Mouse (Mus musculus): ENCODE data around the gene Enthd1. TPM values are rescaled to one million over a fixed set of nuclear protein-coding genes. Genes with fewer than 3 reads are reported as not detected.

Enthd1 gene
- polyA plus RNA-seq, 1 experiment from 2014 or later: not detected

DNA sequence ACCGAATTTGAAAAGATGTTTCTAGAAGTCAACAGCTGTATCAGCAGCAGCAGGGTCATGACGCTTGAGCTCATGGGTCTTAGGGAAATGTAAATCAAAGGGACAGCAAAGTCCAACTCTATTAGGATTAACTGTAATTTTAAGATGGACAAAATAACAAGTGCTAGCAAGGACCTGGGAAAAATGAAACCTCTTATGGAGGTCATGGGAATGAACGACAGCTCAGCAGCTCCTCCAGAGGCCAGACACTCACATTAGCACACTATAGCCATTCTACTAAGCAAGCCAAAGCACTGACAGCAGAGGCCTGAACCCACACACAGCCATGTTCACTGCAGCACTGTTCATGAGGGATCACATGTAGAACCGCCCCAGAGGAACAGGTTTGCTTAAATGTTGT lies 7.2 kb downstream of the Enthd1 start:
- no peaks in the 10 kb centered on the region for H3K4me1 ChIP-seq (ENCODE audit: control insufficient read depth, insufficient read depth, low read depth, low read length)
- no peak overlapping the region for H3K9ac ChIP-seq (ENCODE audit: low read depth, low read length)
- no peaks in the 10 kb centered on the region for H3K9me3 ChIP-seq (ENCODE audit: control insufficient read depth, low read length)
- H3K36me3 ChIP-seq (ENCODE audit: control insufficient read depth, insufficient read depth, low read length): no peaks in the 10 kb centered on the region
- no peaks in the 10 kb centered on the region for H3K27me3 ChIP-seq (replicated peaks; ENCODE audit: control insufficient read depth, insufficient read depth, low read length)
- 74% methylated on average over 4 of the region's 4 CpGs for WGBS
- H3K4me2 ChIP-seq (ENCODE audit: low read length): no peak overlapping the region
- no peak overlapping the region for H3K27ac ChIP-seq (ENCODE audit: low read depth, low read length)
- ATAC-seq: no peak
- no peak overlapping the region for H3K4me3 ChIP-seq (ENCODE audit: low read length)

DNA sequence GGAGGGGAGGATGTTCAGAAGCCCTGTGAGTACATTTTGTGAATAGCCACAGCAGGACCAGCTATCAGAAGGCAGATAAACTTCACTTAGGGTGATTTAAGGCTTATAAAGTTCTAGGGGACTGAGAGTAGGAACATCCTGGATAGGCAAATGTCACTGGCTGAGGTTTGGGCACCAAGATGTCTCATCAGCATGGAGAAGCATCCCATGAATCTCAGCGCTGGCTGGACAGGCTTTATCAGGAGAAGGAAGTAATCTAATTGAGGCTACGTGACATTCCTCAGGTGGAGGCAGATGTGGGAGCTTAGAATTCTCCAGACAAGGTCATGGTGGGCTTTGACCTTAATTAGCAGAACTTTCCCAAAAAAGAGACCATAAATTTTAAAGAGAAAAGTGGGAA lies 8.9 kb downstream of the Enthd1 start:
- Histone ChIP-seq H3K4me3 (ENCODE audit: low read length) (no peak overlapping the region), H3K9ac (ENCODE audit: low read depth, low read length) (no peak overlapping the region), H3K4me2 (ENCODE audit: low read length) (no peak overlapping the region), H3K36me3 (ENCODE audit: control insufficient read depth, insufficient read depth, low read length) (no peaks in the 10 kb centered on the region), H3K27me3 (replicated peaks; ENCODE audit: control insufficient read depth, insufficient read depth, low read length) (no peaks in the 10 kb centered on the region), H3K4me1 (ENCODE audit: control insufficient read depth, insufficient read depth, low read depth, low read length) (no peaks in the 10 kb centered on the region), H3K9me3 (ENCODE audit: control insufficient read depth, low read length) (no peaks in the 10 kb centered on the region), H3K27ac (ENCODE audit: low read depth, low read length) (no peak overlapping the region)
- no peak for ATAC-seq
- 86% methylated on average over 2 of the region's 2 CpGs for WGBS

DNA sequence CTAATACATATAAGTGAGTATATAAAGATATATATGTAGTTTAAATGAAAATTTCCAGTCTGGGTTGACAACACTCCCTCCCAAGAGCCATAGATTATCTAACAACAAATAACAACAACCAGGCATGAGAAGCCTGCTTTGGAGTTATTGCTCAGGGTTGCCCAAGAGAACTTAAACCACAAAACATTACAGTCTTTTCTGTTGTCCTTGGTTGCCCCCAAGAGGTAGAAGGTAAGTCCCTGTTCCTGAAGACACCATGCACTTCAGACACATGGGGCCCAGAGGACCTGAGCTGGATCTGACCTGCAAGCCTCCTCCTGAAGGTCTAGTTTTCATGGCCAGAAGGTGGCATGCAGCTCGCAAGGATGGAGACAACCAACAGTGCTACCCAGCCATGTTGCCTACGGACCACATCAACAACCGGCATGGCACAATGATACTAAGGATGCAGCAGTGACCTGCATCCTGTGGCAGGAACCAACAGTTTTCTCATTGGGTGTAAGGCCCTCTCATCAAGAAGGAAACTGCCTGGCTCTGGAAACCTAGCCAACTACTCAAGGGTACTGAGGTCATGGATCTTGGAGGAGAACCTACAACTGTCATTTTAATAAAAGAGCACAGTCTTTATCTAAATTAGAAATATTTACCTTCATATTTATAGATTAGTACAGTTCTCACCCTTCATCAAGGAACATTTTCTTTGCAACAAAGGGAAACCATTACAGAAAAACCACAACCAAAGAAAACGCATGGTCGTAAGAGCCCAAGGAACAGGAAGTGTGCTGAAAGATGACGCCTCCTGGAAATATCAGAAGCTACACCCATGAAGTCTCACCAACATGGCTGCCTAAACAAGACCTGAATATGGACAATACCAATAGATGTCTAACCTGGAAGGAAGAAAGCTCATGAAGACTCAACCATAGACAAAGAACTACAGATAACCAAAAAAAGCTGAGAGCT lies 9.8 kb downstream of the Enthd1 start:
- 96% methylated on average over 6 of the region's 6 CpGs for WGBS
- ATAC-seq: no peak
- Histone ChIP-seq H3K4me3 (ENCODE audit: low read length) (no peak overlapping the region), H3K36me3 (ENCODE audit: control insufficient read depth, insufficient read depth, low read length) (no peaks in the 10 kb centered on the region), H3K27ac (ENCODE audit: low read depth, low read length) (no peak overlapping the region), H3K9me3 (ENCODE audit: control insufficient read depth, low read length) (no peaks in the 10 kb centered on the region), H3K4me1 (ENCODE audit: control insufficient read depth, insufficient read depth, low read depth, low read length) (no peaks in the 10 kb centered on the region), H3K27me3 (replicated peaks; ENCODE audit: control insufficient read depth, insufficient read depth, low read length) (no peaks in the 10 kb centered on the region), H3K9ac (ENCODE audit: low read depth, low read length) (no peak overlapping the region), H3K4me2 (ENCODE audit: low read length) (no peak overlapping the region)

DNA sequence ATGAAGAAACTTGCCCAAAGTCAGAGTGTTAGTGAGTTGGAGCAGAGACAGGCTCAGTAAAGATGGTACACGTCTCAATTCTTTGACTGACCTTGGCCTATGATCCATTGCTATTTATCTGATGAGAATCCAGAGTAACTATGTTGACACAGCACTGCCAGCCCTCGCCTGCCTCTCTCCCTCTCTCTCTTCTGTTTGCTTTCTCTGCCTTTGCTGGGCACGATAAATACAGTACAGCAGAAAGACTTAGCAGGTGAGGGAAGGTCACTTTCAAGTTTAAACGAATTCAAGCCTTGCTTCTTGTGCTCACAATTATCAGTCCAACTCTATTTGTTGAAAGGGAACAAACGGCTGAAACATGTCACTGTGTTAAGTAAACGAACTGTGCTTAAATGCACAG lies 19.5 kb downstream of the Enthd1 start:
- ATAC-seq: no peak
- H3K4me2 ChIP-seq (ENCODE audit: low read length): no peak overlapping the region
- no peak overlapping the region for H3K4me3 ChIP-seq (ENCODE audit: low read length)
- H3K9me3 ChIP-seq (ENCODE audit: control insufficient read depth, low read length): no peaks in the 10 kb centered on the region
- no peak overlapping the region for H3K27ac ChIP-seq (ENCODE audit: low read depth, low read length)
- no peaks in the 10 kb centered on the region for H3K36me3 ChIP-seq (ENCODE audit: control insufficient read depth, insufficient read depth, low read length)
- no peak overlapping the region for H3K9ac ChIP-seq (ENCODE audit: low read depth, low read length)
- WGBS: 73% methylated on average over 6 of the region's 6 CpGs
- H3K4me1 ChIP-seq (ENCODE audit: control insufficient read depth, insufficient read depth, low read depth, low read length): no peaks in the 10 kb centered on the region
- H3K27me3 ChIP-seq (replicated peaks; ENCODE audit: control insufficient read depth, insufficient read depth, low read length): no peaks in the 10 kb centered on the region

DNA sequence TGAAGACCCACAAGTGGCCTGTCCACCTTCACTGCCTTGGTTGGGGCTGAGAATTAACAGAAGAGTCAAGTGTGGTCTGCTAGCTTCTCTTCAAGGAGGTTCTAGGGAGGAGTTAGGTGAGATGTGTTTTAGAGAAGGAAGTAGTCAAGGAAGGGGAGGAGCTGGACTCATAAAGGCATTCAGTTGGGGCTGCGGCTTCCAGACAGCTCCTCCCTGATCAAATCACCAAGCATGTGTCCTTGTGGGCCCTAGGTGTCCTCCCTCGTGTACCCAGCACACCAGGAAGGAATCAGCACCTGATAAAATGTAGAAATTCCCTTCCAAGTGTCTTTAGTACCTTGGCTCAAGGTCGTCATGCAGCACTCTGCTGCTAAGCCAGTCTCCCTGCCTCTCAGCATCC lies 20.8 kb downstream of the Enthd1 start:
- H3K4me2 ChIP-seq (ENCODE audit: low read length): no peak overlapping the region
- ATAC-seq: no peak
- H3K9me3 ChIP-seq (ENCODE audit: control insufficient read depth, low read length): no peaks in the 10 kb centered on the region
- no peak overlapping the region for H3K4me3 ChIP-seq (ENCODE audit: low read length)
- H3K9ac ChIP-seq (ENCODE audit: low read depth, low read length): no peak overlapping the region
- H3K27ac ChIP-seq (ENCODE audit: low read depth, low read length): no peak overlapping the region
- H3K36me3 ChIP-seq (ENCODE audit: control insufficient read depth, insufficient read depth, low read length): no peaks in the 10 kb centered on the region
- WGBS: 78% methylated on average over 3 of the region's 3 CpGs
- no peaks in the 10 kb centered on the region for H3K27me3 ChIP-seq (replicated peaks; ENCODE audit: control insufficient read depth, insufficient read depth, low read length)
- H3K4me1 ChIP-seq (ENCODE audit: control insufficient read depth, insufficient read depth, low read depth, low read length): no peaks in the 10 kb centered on the region

DNA sequence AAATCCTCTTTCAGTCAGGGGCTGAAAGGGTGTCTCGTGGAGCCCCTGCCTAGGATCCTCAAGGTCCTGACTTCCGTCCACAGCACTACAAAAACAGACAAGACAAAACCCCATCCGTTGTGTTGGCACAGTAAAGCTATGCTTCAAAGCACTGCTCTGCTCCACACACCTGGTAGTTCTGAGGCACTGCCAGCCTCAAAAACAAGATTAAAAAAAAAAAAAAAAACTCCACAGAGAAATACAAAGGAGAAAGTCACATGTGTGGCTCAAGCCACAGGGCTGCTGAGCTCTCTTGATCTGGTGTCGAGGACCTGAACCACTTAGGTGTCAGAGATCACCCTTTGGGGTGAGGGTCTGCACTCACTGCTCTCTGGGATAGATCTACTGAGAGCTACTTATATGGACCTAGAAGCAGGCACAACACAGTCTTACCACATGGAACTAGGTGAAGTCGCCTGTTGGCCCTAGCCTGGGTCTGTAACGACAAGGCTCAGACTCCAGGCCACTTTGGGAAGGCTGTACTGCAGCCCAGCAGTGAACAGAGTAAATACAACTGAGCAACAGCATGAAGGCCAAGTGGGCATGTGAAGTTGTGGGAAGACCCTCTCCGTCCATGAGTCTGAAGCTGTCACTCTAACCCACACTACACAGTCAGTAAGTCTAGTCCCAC lies 26.1 kb downstream of the Enthd1 start:
- Histone ChIP-seq H3K27me3 (replicated peaks; ENCODE audit: control insufficient read depth, insufficient read depth, low read length) (no peaks in the 10 kb centered on the region), H3K9ac (ENCODE audit: low read depth, low read length) (no peak overlapping the region), H3K4me1 (ENCODE audit: control insufficient read depth, insufficient read depth, low read depth, low read length) (no peaks in the 10 kb centered on the region), H3K36me3 (ENCODE audit: control insufficient read depth, insufficient read depth, low read length) (no peaks in the 10 kb centered on the region), H3K9me3 (ENCODE audit: control insufficient read depth, low read length) (no peaks in the 10 kb centered on the region), H3K4me2 (ENCODE audit: low read length) (no peak overlapping the region), H3K4me3 (ENCODE audit: low read length) (no peak overlapping the region), H3K27ac (ENCODE audit: low read depth, low read length) (no peak overlapping the region)
- no peak for ATAC-seq
- 81% methylated on average over 7 of the region's 7 CpGs for WGBS

DNA sequence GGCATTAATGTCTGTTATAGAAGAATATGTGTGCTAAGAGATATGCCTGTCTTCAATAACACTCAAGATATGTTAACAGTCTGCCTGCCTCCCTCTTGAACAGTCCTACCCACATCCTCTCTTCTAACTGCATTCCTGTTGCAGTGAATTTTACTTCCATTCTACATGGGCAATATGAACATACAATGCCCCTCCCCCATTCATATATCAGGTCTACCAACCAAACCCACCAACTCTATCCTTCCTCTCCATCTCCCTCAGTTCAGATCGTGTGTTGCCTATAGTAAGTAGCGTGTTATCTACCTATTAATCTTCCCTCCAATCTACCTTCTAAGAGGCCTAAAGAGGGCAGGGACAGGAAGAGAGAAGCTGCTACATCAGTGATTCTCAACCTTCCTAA lies 26.9 kb downstream of the Enthd1 start:
- no peak overlapping the region for H3K4me2 ChIP-seq (ENCODE audit: low read length)
- H3K27ac ChIP-seq (ENCODE audit: low read depth, low read length): no peak overlapping the region
- no peaks in the 10 kb centered on the region for H3K36me3 ChIP-seq (ENCODE audit: control insufficient read depth, insufficient read depth, low read length)
- WGBS: 91% methylated on average over 2 of the region's 2 CpGs
- no peaks in the 10 kb centered on the region for H3K9me3 ChIP-seq (ENCODE audit: control insufficient read depth, low read length)
- H3K27me3 ChIP-seq (replicated peaks; ENCODE audit: control insufficient read depth, insufficient read depth, low read length): no peaks in the 10 kb centered on the region
- H3K4me1 ChIP-seq (ENCODE audit: control insufficient read depth, insufficient read depth, low read depth, low read length): no peaks in the 10 kb centered on the region
- no peak overlapping the region for H3K4me3 ChIP-seq (ENCODE audit: low read length)
- no peak overlapping the region for H3K9ac ChIP-seq (ENCODE audit: low read depth, low read length)
- ATAC-seq: no peak

GRCm38 (mm10) chr15:80536051-80536450 lies 28.9 kb downstream of the Enthd1 start:
- Histone ChIP-seq H3K36me3 (ENCODE audit: control insufficient read depth, insufficient read depth, low read length) (no peaks in the 10 kb centered on the region), H3K27me3 (replicated peaks; ENCODE audit: control insufficient read depth, insufficient read depth, low read length) (no peaks in the 10 kb centered on the region), H3K9ac (ENCODE audit: low read depth, low read length) (no peak overlapping the region), H3K4me1 (ENCODE audit: control insufficient read depth, insufficient read depth, low read depth, low read length) (no peaks in the 10 kb centered on the region), H3K4me3 (ENCODE audit: low read length) (no peak overlapping the region), H3K9me3 (ENCODE audit: control insufficient read depth, low read length) (no peaks in the 10 kb centered on the region), H3K27ac (ENCODE audit: low read depth, low read length) (no peak overlapping the region), H3K4me2 (ENCODE audit: low read length) (no peak overlapping the region)
- no peak for ATAC-seq
- WGBS: 66% methylated on average over 2 of the region's 2 CpGs

- Histone ChIP-seq H3K4me3 (ENCODE audit: low read length) (no peak overlapping the region), H3K9ac (ENCODE audit: low read depth, low read length) (no peak overlapping the region), H3K9me3 (ENCODE audit: control insufficient read depth, low read length) (no peaks in the 10 kb centered on the region), H3K4me1 (ENCODE audit: control insufficient read depth, insufficient read depth, low read depth, low read length) (peaks cover 7% of the 10 kb centered on the region), H3K27me3 (replicated peaks; ENCODE audit: control insufficient read depth, insufficient read depth, low read length) (no peaks in the 10 kb centered on the region), H3K27ac (ENCODE audit: low read depth, low read length) (no peak overlapping the region), H3K36me3 (ENCODE audit: control insufficient read depth, insufficient read depth, low read length) (no peaks in the 10 kb centered on the region), H3K4me2 (ENCODE audit: low read length) (no peak overlapping the region)
- 48% methylated on average over 6 of the region's 6 CpGs for WGBS
- no peak for ATAC-seq
These were observed 31.7 kb downstream of the Enthd1 start for GRCm38 (mm10) chr15:80533274-80533673.

Data from hindbrain, embryonic 16.5 days (tissue).